Mouse (Mus musculus): Measurements from ENCODE around the gene Nop16. TPM values are rescaled to one million over a fixed set of nuclear protein-coding genes. Genes with fewer than 3 reads are reported as not detected.
"Not testable (repeated sequence)": the region's sequence is repeated elsewhere in the genome, so short reads cannot be mapped to it uniquely, and the experiment has no call there.

Nop16 gene
- total and polyA plus RNA-seq, 2 experiments, result 9.4 to 15.0 TPM

DNA sequence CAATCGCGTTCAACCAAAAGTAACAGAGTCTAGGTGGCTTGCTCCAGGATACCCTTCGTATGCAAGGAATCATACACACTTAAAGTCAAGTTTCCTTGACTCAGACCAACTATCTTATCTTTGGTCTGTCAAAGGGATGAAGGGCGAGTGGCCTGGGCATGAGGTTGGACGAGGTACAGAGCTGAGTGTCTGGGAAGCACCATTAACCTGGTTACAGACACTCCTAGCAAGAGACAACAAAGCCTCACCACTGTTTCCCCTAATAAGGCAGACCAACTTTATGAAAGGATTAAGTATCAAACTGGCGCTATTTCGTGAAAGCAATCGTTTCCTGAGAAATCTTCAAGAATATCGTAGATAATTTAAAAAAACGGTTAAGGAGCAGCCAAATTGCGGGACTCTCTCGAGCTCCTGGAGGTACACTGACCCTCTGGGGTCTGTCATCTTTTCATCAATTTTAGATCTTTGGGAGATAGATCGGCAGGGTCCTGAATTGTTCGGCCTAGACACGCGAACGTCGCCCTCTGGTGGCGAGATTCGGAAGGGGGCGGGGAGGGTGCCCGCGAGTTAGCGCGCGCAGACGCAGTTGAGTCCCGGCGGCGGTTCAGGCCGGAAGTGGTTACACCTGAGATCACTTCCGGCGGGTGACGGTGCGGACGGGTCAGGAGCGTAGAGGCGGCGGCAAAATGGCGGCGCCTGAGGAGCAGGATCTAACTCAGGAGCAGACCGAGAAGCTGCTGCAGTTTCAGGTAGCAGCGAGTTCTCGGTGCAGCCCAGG, 31.5 kb upstream of the Nop16 start, which contains the start of gene Faf2:
Gene Faf2 (plus strand): TSS at position 630 of the 778 bp plus-strand sequence.
- TF ChIP-seq POLR2A (IDR thresholded peaks at IDR 0.05; ENCODE audit: extremely low read depth, insufficient read depth, low read length) (peak; percentile 83), CTCF (IDR thresholded peaks at IDR 0.05; ENCODE audit: low read depth, low read length) (peak; percentile 88)
- H3K4me1 ChIP-seq (ENCODE audit: control insufficient read depth, insufficient read depth, low read length), result peaks cover 11% of the 10 kb centered on the region
- no peaks in the 10 kb centered on the region for H3K36me3 ChIP-seq (ENCODE audit: control insufficient read depth, insufficient read depth, low read length)
- peak within 1 kb of the TSS; percentile 88 for H3K27ac ChIP-seq (replicated peaks; ENCODE audit: insufficient read depth, low read depth, low read length)
- peak within 1 kb of the TSS; percentile 95 for H3K4me3 ChIP-seq (ENCODE audit: insufficient read depth, low read depth, low read length)
- H3K9ac ChIP-seq (ENCODE audit: low read depth, low read length), result peak within 1 kb of the TSS; percentile 97
- 14% methylated on average over 44 of the region's 44 CpGs for WGBS
- H3K79me2 ChIP-seq (ENCODE audit: control insufficient read depth, insufficient read depth, low read length), result peaks cover 30% of the 10 kb centered on the region
- DNase-seq (ENCODE audit: extremely low read depth, low read depth, low spot score), result peak; percentile 69
- H3K27me3 ChIP-seq (ENCODE audit: control insufficient read depth, insufficient read depth, low read length), result no peaks in the 10 kb centered on the region

DNA sequence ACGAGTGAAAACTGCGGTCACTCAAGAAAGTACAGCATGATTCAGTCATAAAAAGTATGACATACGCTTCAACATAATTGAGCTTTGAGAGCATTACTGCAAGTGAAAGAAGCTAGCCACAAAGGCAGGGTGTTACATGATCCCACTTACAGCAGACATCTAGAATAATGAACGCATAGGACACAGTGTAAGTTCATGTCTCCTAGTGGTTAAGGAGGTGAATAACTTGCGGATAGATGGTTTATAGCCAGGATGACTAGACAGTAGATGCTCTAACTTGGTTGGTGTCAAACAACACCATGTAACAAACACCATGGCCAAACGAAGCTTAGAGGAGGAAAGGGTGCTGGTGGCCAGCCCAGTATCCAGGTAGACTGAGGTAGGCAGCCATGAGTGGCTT, 27.1 kb upstream of the Nop16 start:
- DNase-seq (ENCODE audit: extremely low read depth, low read depth, low spot score), result no peak
- H3K4me3 ChIP-seq (ENCODE audit: insufficient read depth, low read depth, low read length), result no peak overlapping the region
- H3K27ac ChIP-seq (replicated peaks; ENCODE audit: insufficient read depth, low read depth, low read length), result no peak overlapping the region
- 68% methylated on average over 6 of the region's 6 CpGs for WGBS
- peaks cover 4% of the 10 kb centered on the region for H3K79me2 ChIP-seq (ENCODE audit: control insufficient read depth, insufficient read depth, low read length)
- TF ChIP-seq POLR2A (IDR thresholded peaks at IDR 0.05; ENCODE audit: extremely low read depth, insufficient read depth, low read length) (no peak), CTCF (IDR thresholded peaks at IDR 0.05; ENCODE audit: low read depth, low read length) (no peak)
- no peaks in the 10 kb centered on the region; the same call in 1 of the 2 replicates for H3K4me1 ChIP-seq (ENCODE audit: control insufficient read depth, insufficient read depth, low read length)
- H3K9ac ChIP-seq (ENCODE audit: low read depth, low read length), result no peak overlapping the region
- no peaks in the 10 kb centered on the region for H3K27me3 ChIP-seq (ENCODE audit: control insufficient read depth, insufficient read depth, low read length)
- H3K36me3 ChIP-seq (ENCODE audit: control insufficient read depth, insufficient read depth, low read length), result no peaks in the 10 kb centered on the region

- Histone ChIP-seq H3K36me3 (ENCODE audit: control insufficient read depth, insufficient read depth, low read length) (no peaks in the 10 kb centered on the region), H3K27me3 (ENCODE audit: control insufficient read depth, insufficient read depth, low read length) (no peaks in the 10 kb centered on the region), H3K79me2 (ENCODE audit: control insufficient read depth, insufficient read depth, low read length) (no peaks in the 10 kb centered on the region), H3K9ac (ENCODE audit: low read depth, low read length) (no peak overlapping the region), H3K4me3 (ENCODE audit: insufficient read depth, low read depth, low read length) (no peak overlapping the region), H3K27ac (replicated peaks; ENCODE audit: insufficient read depth, low read depth, low read length) (no peak overlapping the region), H3K4me1 (ENCODE audit: control insufficient read depth, insufficient read depth, low read length) (no peaks in the 10 kb centered on the region; the same call in 1 of the 2 replicates)
- WGBS, result 85% methylated on average over 8 of the region's 8 CpGs
- no peak for TF ChIP-seq POLR2A (IDR thresholded peaks at IDR 0.05; ENCODE audit: extremely low read depth, insufficient read depth, low read length)
- TF ChIP-seq CTCF (IDR thresholded peaks at IDR 0.05; ENCODE audit: low read depth, low read length), result no peak
- no peak for DNase-seq (ENCODE audit: extremely low read depth, low read depth, low spot score)
Measured at GRCm38 (mm10) chr13:54616307-54616706, 26.4 kb upstream of the Nop16 start.

DNA sequence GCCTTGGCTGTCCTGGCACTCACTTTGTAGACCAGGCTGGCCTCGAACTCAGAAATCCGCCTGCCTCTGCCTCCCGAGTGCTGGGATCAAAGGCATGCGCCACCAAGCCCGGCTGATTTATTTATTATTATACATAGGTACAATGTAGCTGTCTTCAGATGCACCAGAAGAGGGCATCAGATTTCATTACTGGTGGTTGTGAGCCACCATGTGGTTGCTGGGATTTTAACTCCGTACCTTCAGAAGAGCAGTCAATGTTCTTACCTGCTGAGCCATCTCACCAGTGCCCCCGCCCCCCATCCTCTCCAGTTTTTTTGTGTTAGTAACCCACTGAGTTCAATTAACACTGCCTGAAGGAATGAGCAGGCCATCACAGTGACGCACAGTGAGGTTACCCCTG, 23.3 kb upstream of the Nop16 start:
- H3K27ac ChIP-seq (replicated peaks; ENCODE audit: insufficient read depth, low read depth, low read length); H3K27me3 ChIP-seq (ENCODE audit: control insufficient read depth, insufficient read depth, low read length); H3K36me3 ChIP-seq (ENCODE audit: control insufficient read depth, insufficient read depth, low read length); H3K9ac ChIP-seq (ENCODE audit: low read depth, low read length); H3K4me1 ChIP-seq (ENCODE audit: control insufficient read depth, insufficient read depth, low read length); H3K4me3 ChIP-seq (ENCODE audit: insufficient read depth, low read depth, low read length); H3K79me2 ChIP-seq (ENCODE audit: control insufficient read depth, insufficient read depth, low read length); DNase-seq (ENCODE audit: extremely low read depth, low read depth, low spot score): not testable (repeated sequence)
- WGBS, result 90% methylated on average over 8 of the region's 8 CpGs

DNA sequence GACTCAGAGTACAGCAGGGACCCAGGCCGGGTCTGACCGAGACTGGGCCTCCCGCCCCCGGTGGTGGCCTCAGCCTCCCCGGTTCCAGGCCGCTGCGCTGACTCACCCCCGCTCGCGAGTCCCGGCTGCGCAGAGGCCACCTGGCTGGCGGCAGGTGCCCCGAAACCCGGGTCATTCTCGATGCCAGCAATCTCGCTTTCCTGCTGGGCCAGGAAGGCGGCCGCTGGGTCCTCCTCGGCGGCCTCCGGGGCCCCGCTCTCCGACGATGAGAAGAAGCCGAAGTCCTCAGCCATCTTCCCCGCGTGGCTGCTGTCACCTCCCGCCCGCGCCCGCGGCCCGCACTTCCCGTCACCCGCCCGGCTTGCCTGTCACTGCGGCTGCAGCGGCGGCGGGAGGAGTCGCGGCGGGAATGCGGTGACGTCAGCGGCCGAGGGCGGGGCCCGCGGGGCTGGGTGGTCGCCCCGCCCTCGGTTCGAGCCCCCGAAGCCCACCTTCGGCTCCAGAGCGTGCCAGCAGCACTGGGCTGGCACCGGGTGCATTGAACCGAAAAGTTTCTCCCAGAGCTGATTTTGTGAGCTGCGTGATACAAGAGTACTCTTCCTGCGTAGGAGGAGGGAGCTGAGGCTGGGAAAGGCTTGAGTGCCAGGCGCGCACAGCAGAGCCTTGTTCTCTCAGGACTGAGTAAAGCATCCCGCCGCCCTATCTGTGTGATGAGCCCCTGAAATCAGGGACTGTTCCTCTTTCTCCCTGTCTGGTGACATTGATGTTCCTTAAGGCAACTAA, 21.3 kb upstream of the Nop16 start, which contains the start of gene Cltb:
Gene Cltb (minus strand): TSS at position 373 of the 783 bp plus-strand sequence.
- peaks cover 5% of the 10 kb centered on the region for H3K4me1 ChIP-seq (ENCODE audit: control insufficient read depth, insufficient read depth, low read length)
- peak; percentile 64 for TF ChIP-seq POLR2A (IDR thresholded peaks at IDR 0.05; ENCODE audit: extremely low read depth, insufficient read depth, low read length)
- no peak for TF ChIP-seq CTCF (IDR thresholded peaks at IDR 0.05; ENCODE audit: low read depth, low read length)
- H3K79me2 ChIP-seq (ENCODE audit: control insufficient read depth, insufficient read depth, low read length), result peaks cover 3% of the 10 kb centered on the region; the same call in 1 of the 2 replicates
- H3K9ac ChIP-seq (ENCODE audit: low read depth, low read length), result peak within 1 kb of the TSS; percentile 88
- WGBS, result under 1% methylated on average over 63 of the region's 66 CpGs
- H3K4me3 ChIP-seq (ENCODE audit: insufficient read depth, low read depth, low read length), result peak within 1 kb of the TSS; percentile 91
- DNase-seq (ENCODE audit: extremely low read depth, low read depth, low spot score), result peak; percentile 51
- no peaks in the 10 kb centered on the region for H3K27me3 ChIP-seq (ENCODE audit: control insufficient read depth, insufficient read depth, low read length)
- H3K27ac ChIP-seq (replicated peaks; ENCODE audit: insufficient read depth, low read depth, low read length), result peak within 1 kb of the TSS; percentile 78
- peaks cover 2% of the 10 kb centered on the region; the same call in 1 of the 2 replicates for H3K36me3 ChIP-seq (ENCODE audit: control insufficient read depth, insufficient read depth, low read length)
